Mouse (Mus musculus): ENCODE measurements around the gene Dpt. TPM values are rescaled to one million over a fixed set of nuclear protein-coding genes. Genes with fewer than 3 reads are reported as not detected.
A peak's percentile ranks its signal among the peaks of the same experiment; 100 is the strongest.

The Dpt gene
- 6.0 and 10.5 TPM in 2 replicates for polyA plus RNA-seq (2012; rRNA removed)

GRCm38 (mm10) chr1:164796471-164796870 is at the start of gene Dpt:
TSS of gene Dpt (plus strand) at chr1:164796644.
- no peak for DNase-seq (ENCODE audit: low read depth in 1 of 2, low spot score in 2 of 2)
- H3K27me3 ChIP-seq (ENCODE audit: control insufficient read depth, insufficient read depth, low read length): no peaks in the 10 kb centered on the region
- no peaks in the 10 kb centered on the region for H3K36me3 ChIP-seq (ENCODE audit: control insufficient read depth, insufficient read depth, low read length)
- no peak within 1 kb of the TSS for H3K27ac ChIP-seq (ENCODE audit: insufficient read depth, low read length)
- WGBS: 89% methylated on average over 8 of the region's 8 CpGs
- H3K4me1 ChIP-seq (ENCODE audit: control insufficient read depth, insufficient read depth, insufficient read length): no peaks in the 10 kb centered on the region
- H3K4me3 ChIP-seq (ENCODE audit: extremely low read depth, insufficient read depth, insufficient read length): no peak within 1 kb of the TSS
- TF ChIP-seq CTCF (IDR thresholded peaks at IDR 0.05; ENCODE audit: extremely low read depth, insufficient read depth, insufficient read length, insufficient replicate concordance) (no peak), POLR2A (IDR thresholded peaks at IDR 0.05; ENCODE audit: low read depth, low read length) (no peak)

- no peaks in the 10 kb centered on the region for H3K27me3 ChIP-seq (ENCODE audit: control insufficient read depth, insufficient read depth, low read length)
- no peaks in the 10 kb centered on the region for H3K36me3 ChIP-seq (ENCODE audit: control insufficient read depth, insufficient read depth, low read length)
- no peak overlapping the region for H3K4me3 ChIP-seq (ENCODE audit: extremely low read depth, insufficient read depth, insufficient read length)
- DNase-seq (ENCODE audit: low read depth in 1 of 2, low spot score in 2 of 2): no peak
- no peaks in the 10 kb centered on the region for H3K4me1 ChIP-seq (ENCODE audit: control insufficient read depth, insufficient read depth, insufficient read length)
- 90% methylated on average over 4 of the region's 4 CpGs for WGBS
- H3K27ac ChIP-seq (ENCODE audit: insufficient read depth, low read length): no peak overlapping the region
- TF ChIP-seq CTCF (IDR thresholded peaks at IDR 0.05; ENCODE audit: extremely low read depth, insufficient read depth, insufficient read length, insufficient replicate concordance) (no peak), POLR2A (IDR thresholded peaks at IDR 0.05; ENCODE audit: low read depth, low read length) (no peak)
Observed at GRCm38 (mm10) chr1:164753736-164754135, 42.7 kb upstream of the Dpt start.

GRCm38 (mm10) chr1:164755671-164756070 is 40.8 kb upstream of the Dpt start:
- Histone ChIP-seq H3K27me3 (ENCODE audit: control insufficient read depth, insufficient read depth, low read length) (no peaks in the 10 kb centered on the region), H3K27ac (ENCODE audit: insufficient read depth, low read length) (no peak overlapping the region), H3K4me3 (ENCODE audit: extremely low read depth, insufficient read depth, insufficient read length) (no peak overlapping the region), H3K36me3 (ENCODE audit: control insufficient read depth, insufficient read depth, low read length) (no peaks in the 10 kb centered on the region), H3K4me1 (ENCODE audit: control insufficient read depth, insufficient read depth, insufficient read length) (no peaks in the 10 kb centered on the region)
- TF ChIP-seq CTCF (IDR thresholded peaks at IDR 0.05; ENCODE audit: extremely low read depth, insufficient read depth, insufficient read length, insufficient replicate concordance) (no peak), POLR2A (IDR thresholded peaks at IDR 0.05; ENCODE audit: low read depth, low read length) (no peak)
- 95% methylated on average over 3 of the region's 3 CpGs for WGBS
- no peak for DNase-seq (ENCODE audit: low read depth in 1 of 2, low spot score in 2 of 2)

- Histone ChIP-seq H3K27me3 (ENCODE audit: control insufficient read depth, insufficient read depth, low read length) (no peaks in the 10 kb centered on the region), H3K36me3 (ENCODE audit: control insufficient read depth, insufficient read depth, low read length) (no peaks in the 10 kb centered on the region), H3K27ac (ENCODE audit: insufficient read depth, low read length) (no peak overlapping the region), H3K4me1 (ENCODE audit: control insufficient read depth, insufficient read depth, insufficient read length) (no peaks in the 10 kb centered on the region; the same call in 1 of the 2 replicates), H3K4me3 (ENCODE audit: extremely low read depth, insufficient read depth, insufficient read length) (no peak overlapping the region)
- TF ChIP-seq POLR2A (IDR thresholded peaks at IDR 0.05; ENCODE audit: low read depth, low read length) (no peak), CTCF (IDR thresholded peaks at IDR 0.05; ENCODE audit: extremely low read depth, insufficient read depth, insufficient read length, insufficient replicate concordance) (no peak)
- no peak for DNase-seq (ENCODE audit: low read depth in 1 of 2, low spot score in 2 of 2)
- WGBS: 61% methylated on average over 2 of the region's 2 CpGs
Observed at GRCm38 (mm10) chr1:164756951-164757350, 39.5 kb upstream of the Dpt start.

- no peak overlapping the region for H3K27ac ChIP-seq (ENCODE audit: insufficient read depth, low read length)
- no peak overlapping the region for H3K4me3 ChIP-seq (ENCODE audit: extremely low read depth, insufficient read depth, insufficient read length)
- no peaks in the 10 kb centered on the region; the same call in 1 of the 2 replicates for H3K4me1 ChIP-seq (ENCODE audit: control insufficient read depth, insufficient read depth, insufficient read length)
- WGBS: 75% methylated on average over 2 of the region's 2 CpGs
- no peak for TF ChIP-seq POLR2A (IDR thresholded peaks at IDR 0.05; ENCODE audit: low read depth, low read length)
- TF ChIP-seq CTCF (IDR thresholded peaks at IDR 0.05; ENCODE audit: extremely low read depth, insufficient read depth, insufficient read length, insufficient replicate concordance): no peak
- DNase-seq (ENCODE audit: low read depth in 1 of 2, low spot score in 2 of 2): no peak
- no peaks in the 10 kb centered on the region for H3K36me3 ChIP-seq (ENCODE audit: control insufficient read depth, insufficient read depth, low read length)
- no peaks in the 10 kb centered on the region for H3K27me3 ChIP-seq (ENCODE audit: control insufficient read depth, insufficient read depth, low read length)
Observed at GRCm38 (mm10) chr1:164758401-164758800, 38.0 kb upstream of the Dpt start.

- Histone ChIP-seq H3K27me3 (ENCODE audit: control insufficient read depth, insufficient read depth, low read length) (no peaks in the 10 kb centered on the region), H3K36me3 (ENCODE audit: control insufficient read depth, insufficient read depth, low read length) (no peaks in the 10 kb centered on the region), H3K4me3 (ENCODE audit: extremely low read depth, insufficient read depth, insufficient read length) (no peak overlapping the region), H3K4me1 (ENCODE audit: control insufficient read depth, insufficient read depth, insufficient read length) (no peaks in the 10 kb centered on the region; the same call in 1 of the 2 replicates), H3K27ac (ENCODE audit: insufficient read depth, low read length) (no peak overlapping the region)
- WGBS: 53% methylated on average over 2 of the region's 2 CpGs
- peak in 1 of 2 experiments; percentile 8 for DNase-seq (ENCODE audit: low read depth in 1 of 2, low spot score in 2 of 2)
- TF ChIP-seq CTCF (IDR thresholded peaks at IDR 0.05; ENCODE audit: extremely low read depth, insufficient read depth, insufficient read length, insufficient replicate concordance) (peak; percentile 32; the same call in 1 of the 2 replicates), POLR2A (IDR thresholded peaks at IDR 0.05; ENCODE audit: low read depth, low read length) (no peak)
Observed at GRCm38 (mm10) chr1:164762276-164762675, 34.2 kb upstream of the Dpt start.

GRCm38 (mm10) chr1:164766646-164767045 is 29.8 kb upstream of the Dpt start:
- WGBS: 88% methylated on average over 3 of the region's 3 CpGs
- H3K36me3 ChIP-seq (ENCODE audit: control insufficient read depth, insufficient read depth, low read length): no peaks in the 10 kb centered on the region
- H3K27ac ChIP-seq (ENCODE audit: insufficient read depth, low read length): no peak overlapping the region

More at GRCm38 (mm10) chr1:164766646-164767045, 29.8 kb upstream of the Dpt start:
- H3K4me3 ChIP-seq (ENCODE audit: extremely low read depth, insufficient read depth, insufficient read length): no peak overlapping the region
- TF ChIP-seq CTCF (IDR thresholded peaks at IDR 0.05; ENCODE audit: extremely low read depth, insufficient read depth, insufficient read length, insufficient replicate concordance): no peak
- no peak for TF ChIP-seq POLR2A (IDR thresholded peaks at IDR 0.05; ENCODE audit: low read depth, low read length)
- H3K27me3 ChIP-seq (ENCODE audit: control insufficient read depth, insufficient read depth, low read length): no peaks in the 10 kb centered on the region
- H3K4me1 ChIP-seq (ENCODE audit: control insufficient read depth, insufficient read depth, insufficient read length): no peaks in the 10 kb centered on the region; the same call in 1 of the 2 replicates
- no peak for DNase-seq (ENCODE audit: low read depth in 1 of 2, low spot score in 2 of 2)
